Mouse (Mus musculus) limb, embryonic 12.5 days (tissue): ENCODE measurements around the gene Card14. TPM values are rescaled to one million over a fixed set of nuclear protein-coding genes. Genes with fewer than 3 reads are reported as not detected.

Source experiments
- ATAC-seq: fragments of 200-750 bp; cut with Nextera tagmentation; 2 replicates; pipeline ENCODE4 v1.8.0; 2017; ENCODE audit warnings: low read depth, moderate TSS enrichment; ENCODE audit not compliant: insufficient number of reproducible peaks, insufficient read depth, low FRiP score, low TSS enrichment
- H3K27ac ChIP-seq: fragments of 300-500 bp; sonication (generic); 2 replicates; pipeline ENCODE4 v1.5.1; 2016; ENCODE audit warnings: mild to moderate bottlenecking, moderate library complexity
- H3K27me3 ChIP-seq: fragments of 300-500 bp; sonication (generic); 2 replicates; pipeline ENCODE4 v1.6.1; 2016; ENCODE audit warnings: mild to moderate bottlenecking, moderate library complexity
- H3K36me3 ChIP-seq: fragments of 300-500 bp; sonication (generic); 2 replicates; pipeline ENCODE4 v1.6.1; 2016; ENCODE audit warnings: mild to moderate bottlenecking, moderate library complexity
- H3K4me1 ChIP-seq: fragments of 300-500 bp; sonication (generic); replicated peaks from 2 replicates; pipeline ENCODE4 v1.6.1; 2016
- H3K4me2 ChIP-seq: fragments of 300-500 bp; sonication (generic); 2 replicates; pipeline ENCODE4 v1.6.1; 2016; ENCODE audit warnings: mild to moderate bottlenecking, moderate library complexity
- H3K4me3 ChIP-seq: fragments of 300-500 bp; sonication (generic); replicated peaks from 2 replicates; pipeline ENCODE4 v1.5.1; 2016; ENCODE audit warnings: mild to moderate bottlenecking
- H3K9ac ChIP-seq: fragments of 300-500 bp; sonication (generic); replicated peaks from 2 replicates; pipeline ENCODE4 v1.6.1; 2016; ENCODE audit warnings: mild to moderate bottlenecking, moderate library complexity
- H3K9me3 ChIP-seq: fragments of 300-500 bp; sonication (generic); 2 replicates; pipeline ENCODE4 v1.6.1; 2016; ENCODE audit warnings: mild to moderate bottlenecking, moderate library complexity
- WGBS: fragments of 180-500 bp; shearing (Covaris S2); methylation state at CpG from one replicate; pipeline ENCODE4 v1.1.7; 2016; 5-methylcytosine and 5-hydroxymethylcytosine counted together
- polyA plus RNA-seq: library from polyadenylated mRNA; unstranded; fragments of >200 nt; fragmentation: Nextera tagmentation; extraction: Ambion mirVana; gene quantifications from 2 replicates; pipeline ENCODE4 v1.2.1, GENCODE M21; 2016

Card14 gene
- polyA plus RNA-seq, 1 experiment from 2014 or later = 0.56 TPM

GRCm38 (mm10) chr11:119338271-119339059, 30.9 kb downstream of the Card14 start:
- Histone ChIP-seq H3K36me3 (no peaks in the 10 kb centered on the region), H3K27me3 (peaks cover 8% of the 10 kb centered on the region; the same call in 1 of the 2 replicates), H3K4me1 (no peaks in the 10 kb centered on the region), H3K4me3 (no peak overlapping the region), H3K27ac (no peak overlapping the region), H3K4me2 (no peak overlapping the region), H3K9ac (no peak overlapping the region), H3K9me3 (no peaks in the 10 kb centered on the region)
- no peak for ATAC-seq
- WGBS = 82% methylated on average over 10 of the region's 10 CpGs

GRCm38 (mm10) chr11:119339179-119339578, 31.6 kb downstream of the Card14 start:
- Histone ChIP-seq H3K36me3 (no peaks in the 10 kb centered on the region), H3K4me3 (no peak overlapping the region), H3K4me2 (no peak overlapping the region), H3K4me1 (no peaks in the 10 kb centered on the region), H3K9ac (no peak overlapping the region), H3K27me3 (0 out of 2 replicates have a peak, but pooled peaks cover 3% of the 10 kb centered on the region), H3K9me3 (no peaks in the 10 kb centered on the region), H3K27ac (no peak overlapping the region)
- no peak for ATAC-seq
- 52% methylated on average over 5 of the region's 5 CpGs for WGBS

GRCm38 (mm10) chr11:119339637-119340036, 32.1 kb downstream of the Card14 start:
- Histone ChIP-seq H3K4me1 (no peaks in the 10 kb centered on the region), H3K4me3 (no peak overlapping the region), H3K27ac (no peak overlapping the region), H3K4me2 (no peak overlapping the region), H3K9me3 (no peaks in the 10 kb centered on the region), H3K27me3 (0 out of 2 replicates have a peak, but pooled peaks cover 3% of the 10 kb centered on the region), H3K9ac (no peak overlapping the region), H3K36me3 (no peaks in the 10 kb centered on the region)
- ATAC-seq = no peak
- WGBS = 4% methylated on average over 5 of the region's 5 CpGs

GRCm38 (mm10) chr11:119344178-119344577, 36.6 kb downstream of the Card14 start:
- Histone ChIP-seq H3K9ac (peak overlapping the region; percentile 24; the same call in 1 of the 2 replicates), H3K4me2 (no peak overlapping the region), H3K27me3 (0 out of 2 replicates have a peak, but pooled peaks cover 3% of the 10 kb centered on the region), H3K9me3 (no peaks in the 10 kb centered on the region), H3K27ac (no peak overlapping the region), H3K4me1 (no peaks in the 10 kb centered on the region), H3K4me3 (no peak overlapping the region), H3K36me3 (peaks cover 6% of the 10 kb centered on the region; the same call in 1 of the 2 replicates)
- WGBS = 81% methylated on average over 8 of the region's 8 CpGs
- ATAC-seq = no peak

- 69% methylated on average over 6 of the region's 6 CpGs for WGBS
- Histone ChIP-seq H3K4me1 (no peaks in the 10 kb centered on the region), H3K9ac (no peak overlapping the region), H3K9me3 (no peaks in the 10 kb centered on the region), H3K27me3 (0 out of 2 replicates have a peak, but pooled peaks cover 3% of the 10 kb centered on the region), H3K4me2 (no peak overlapping the region), H3K4me3 (no peak overlapping the region), H3K36me3 (peaks cover 6% of the 10 kb centered on the region; the same call in 1 of the 2 replicates), H3K27ac (no peak overlapping the region)
- no peak for ATAC-seq
Observed at GRCm38 (mm10) chr11:119344865-119345264, 37.3 kb downstream of the Card14 start.

- Histone ChIP-seq H3K4me3 (no peak overlapping the region), H3K4me2 (no peak overlapping the region), H3K36me3 (peaks cover 6% of the 10 kb centered on the region; the same call in 1 of the 2 replicates), H3K27ac (no peak overlapping the region), H3K27me3 (no peaks in the 10 kb centered on the region), H3K9ac (no peak overlapping the region), H3K9me3 (no peaks in the 10 kb centered on the region), H3K4me1 (no peaks in the 10 kb centered on the region)
- WGBS = 84% methylated on average over 4 of the region's 4 CpGs
- ATAC-seq = no peak
Observed at GRCm38 (mm10) chr11:119347125-119347524, 39.6 kb downstream of the Card14 start.

GRCm38 (mm10) chr11:119352113-119352512, 44.5 kb downstream of the Card14 start:
- 78% methylated on average over 7 of the region's 7 CpGs for WGBS
- H3K9ac ChIP-seq = no peak overlapping the region

GRCm38 (mm10) chr11:119353946-119354345, 46.4 kb downstream of the Card14 start:
- no peak overlapping the region for H3K4me2 ChIP-seq
- H3K9ac ChIP-seq = no peak overlapping the region; the same call in 1 of the 2 replicates

More at GRCm38 (mm10) chr11:119352113-119352512, 44.5 kb downstream of the Card14 start:
- no peaks in the 10 kb centered on the region; the same call in 1 of the 2 replicates for H3K36me3 ChIP-seq
- H3K4me3 ChIP-seq = no peak overlapping the region
- H3K9me3 ChIP-seq = no peaks in the 10 kb centered on the region
- H3K4me1 ChIP-seq = peaks cover 17% of the 10 kb centered on the region
- H3K27ac ChIP-seq = no peak overlapping the region
- H3K4me2 ChIP-seq = no peak overlapping the region
- peaks cover 4% of the 10 kb centered on the region; the same call in 1 of the 2 replicates for H3K27me3 ChIP-seq
- no peak for ATAC-seq

GRCm38 (mm10) chr11:119354798-119355442, 47.4 kb downstream of the Card14 start:
- H3K27ac ChIP-seq = peak overlapping the region; percentile 78
- 6% methylated on average over 23 of the region's 23 CpGs for WGBS
- H3K4me1 ChIP-seq = peaks cover 17% of the 10 kb centered on the region
- H3K4me3 ChIP-seq = peak overlapping the region; percentile 69
- H3K27me3 ChIP-seq = peaks cover 4% of the 10 kb centered on the region; the same call in 1 of the 2 replicates
- H3K9ac ChIP-seq = peak overlapping the region; percentile 84
- H3K4me2 ChIP-seq = peak overlapping the region; percentile 95
- no peaks in the 10 kb centered on the region for H3K9me3 ChIP-seq
- ATAC-seq = no peak
- peaks cover 21% of the 10 kb centered on the region for H3K36me3 ChIP-seq

More at GRCm38 (mm10) chr11:119353946-119354345, 46.4 kb downstream of the Card14 start:
- H3K27ac ChIP-seq = no peak overlapping the region
- H3K27me3 ChIP-seq = peaks cover 4% of the 10 kb centered on the region; the same call in 1 of the 2 replicates
- 80% methylated on average over 4 of the region's 4 CpGs for WGBS
- H3K4me3 ChIP-seq = no peak overlapping the region
- ATAC-seq = no peak
- H3K36me3 ChIP-seq = peaks cover 11% of the 10 kb centered on the region
- peaks cover 17% of the 10 kb centered on the region for H3K4me1 ChIP-seq
- H3K9me3 ChIP-seq = no peaks in the 10 kb centered on the region

GRCm38 (mm10) chr11:119355443-119356385, 48.1 kb downstream of the Card14 start, which contains the start of the genes Sgsh and Slc26a11:
Gene Sgsh (minus strand): TSS chr11:119355536.
Gene Slc26a11 (plus strand): TSS chr11:119355557.
- Histone ChIP-seq H3K36me3 (peaks cover 25% of the 10 kb centered on the region), H3K4me2 (peak within 1 kb of the TSS; percentile 95), H3K9ac (peak within 1 kb of the TSS; percentile 84), H3K27ac (peak within 1 kb of the TSS; percentile 78), H3K4me3 (peak within 1 kb of the TSS; percentile 69), H3K27me3 (peaks cover 4% of the 10 kb centered on the region; the same call in 1 of the 2 replicates), H3K4me1 (peaks cover 17% of the 10 kb centered on the region), H3K9me3 (no peaks in the 10 kb centered on the region)
- peak; percentile 85 for ATAC-seq
- WGBS = 2% methylated on average over 40 of the region's 40 CpGs
